Mouse (Mus musculus) stomach, postnatal 0 days (tissue): Measurements from ENCODE around the gene Pccb. TPM values are rescaled to one million over a fixed set of nuclear protein-coding genes. Genes with fewer than 3 reads are reported as not detected.
A peak's percentile ranks its signal among the peaks of the same experiment; 100 is the strongest.

Experiments used
- ATAC-seq: fragments of 200-750 bp; cut with Nextera tagmentation; 2 replicates; pipeline ENCODE4 v1.8.0; 2017; ENCODE audit not compliant: low FRiP score, low TSS enrichment
- DNase-seq: peaks from one replicate; pipeline ENCODE4 v3.0.0-alpha.2; 2016; ENCODE audit warnings: low spot score
- H3K27ac ChIP-seq: fragments of 300-500 bp; sonication (generic); replicated peaks from 2 replicates; pipeline ENCODE4 v1.5.1; 2014; ENCODE audit warnings: mild to moderate bottlenecking, control low read depth
- H3K27me3 ChIP-seq: fragments of 300-500 bp; sonication (generic); 2 replicates; pipeline ENCODE4 v1.6.1; 2014; ENCODE audit warnings: low read length; ENCODE audit not compliant: control insufficient read depth, insufficient read depth
- H3K36me3 ChIP-seq: fragments of 300-500 bp; sonication (generic); 2 replicates; pipeline ENCODE4 v1.6.1; 2014; ENCODE audit warnings: low read length, mixed read lengths; ENCODE audit not compliant: control insufficient read depth, insufficient read depth
- H3K4me1 ChIP-seq: fragments of 300-500 bp; sonication (generic); replicated peaks from 2 replicates; pipeline ENCODE4 v1.6.1; 2014; ENCODE audit warnings: antibody characterized with exemption; ENCODE audit not compliant: control insufficient read depth, insufficient read depth
- H3K4me2 ChIP-seq: fragments of 300-500 bp; sonication (generic); replicated peaks from 2 replicates; pipeline ENCODE4 v1.6.1; 2014; ENCODE audit warnings: low read depth, mild to moderate bottlenecking, control low read depth, moderate library complexity
- H3K4me3 ChIP-seq: fragments of 300-500 bp; sonication (generic); 2 replicates; pipeline ENCODE4 v1.5.1; 2014; ENCODE audit warnings: low read depth, low read length, control low read depth
- H3K9ac ChIP-seq: fragments of 300-500 bp; sonication (generic); 2 replicates; pipeline ENCODE4 v1.6.1; 2014; ENCODE audit warnings: mild to moderate bottlenecking, low read length, control low read depth, mixed read lengths
- H3K9me3 ChIP-seq: fragments of 300-500 bp; sonication (generic); 2 replicates; pipeline ENCODE4 v1.6.1; 2016; ENCODE audit warnings: low read length; ENCODE audit not compliant: control insufficient read depth
- CTCF ChIP-seq: IDR thresholded peaks from 2 replicates; pipeline ENCODE4 v1.5.1; 2016; ENCODE audit warnings: antibody characterized with exemption, low read depth, mild to moderate bottlenecking, moderate library complexity
- EP300 ChIP-seq: optimal IDR thresholded peaks from 2 replicates; pipeline ENCODE3; 2016; ENCODE audit warnings: antibody characterized with exemption
- WGBS: fragments of 180-500 bp; shearing (Covaris S2); extraction: QIAGEN DNeasy Blood & Tissue Kit; methylation state at CpG from one replicate; pipeline ENCODE4 v1.1.7; 2014; 5-methylcytosine and 5-hydroxymethylcytosine counted together
- polyA plus RNA-seq: library from polyadenylated mRNA; unstranded; fragments of >200 nt; fragmentation: Nextera tagmentation; extraction: Ambion mirVana; gene quantifications from 2 replicates; pipeline ENCODE4 v1.2.1, GENCODE M21; 2015

Pccb gene
- polyA plus RNA-seq = 28.7 and 29.9 TPM in 2 replicates

GRCm38 (mm10) chr9:101034448-101035098 is at the start of gene Pccb:
TSS of gene Pccb (minus strand) at chr9:101034898.
- Histone ChIP-seq H3K27me3 (no peaks in the 10 kb centered on the region), H3K27ac (peak within 1 kb of the TSS; percentile 97), H3K9me3 (no peaks in the 10 kb centered on the region), H3K36me3 (no peaks in the 10 kb centered on the region), H3K4me3 (peak within 1 kb of the TSS; percentile 55), H3K4me2 (peak within 1 kb of the TSS; percentile 70), H3K9ac (peak within 1 kb of the TSS; percentile 72), H3K4me1 (no peaks in the 10 kb centered on the region)
- DNase-seq (peak; percentile 95), ATAC-seq (peak; percentile 99)
- WGBS = under 1% methylated on average over 60 of the region's 61 CpGs
- TF ChIP-seq CTCF (peak; percentile 52), EP300 (peak; percentile 73)

GRCm38 (mm10) chr9:101083728-101084127 is 49.0 kb upstream of the Pccb start:
- no peak overlapping the region for H3K27ac ChIP-seq
- H3K36me3 ChIP-seq = no peaks in the 10 kb centered on the region
- ATAC-seq (no peak), DNase-seq (no peak)
- no peak for TF ChIP-seq CTCF
- TF ChIP-seq EP300 = no peak
- no peak overlapping the region for H3K9ac ChIP-seq
- H3K4me2 ChIP-seq = no peak overlapping the region
- H3K4me3 ChIP-seq = no peak overlapping the region
- WGBS = 83% methylated on average over 3 of the region's 3 CpGs
- H3K4me1 ChIP-seq = 0 out of 2 replicates have a peak, but pooled peaks cover 5% of the 10 kb centered on the region
- H3K27me3 ChIP-seq = no peaks in the 10 kb centered on the region
- no peaks in the 10 kb centered on the region for H3K9me3 ChIP-seq

GRCm38 (mm10) chr9:101080046-101080685 is 45.5 kb upstream of the Pccb start:
- H3K9ac ChIP-seq = no peak overlapping the region
- 38% methylated on average over 3 of the region's 3 CpGs for WGBS
- no peaks in the 10 kb centered on the region for H3K36me3 ChIP-seq
- DNase-seq (no peak), ATAC-seq (peak; percentile 43; the same call in 1 of the 2 replicates)
- no peaks in the 10 kb centered on the region for H3K9me3 ChIP-seq
- no peak for TF ChIP-seq EP300
- peak; percentile 43; the same call in 1 of the 2 replicates for TF ChIP-seq CTCF
- H3K4me3 ChIP-seq = no peak overlapping the region
- no peaks in the 10 kb centered on the region for H3K27me3 ChIP-seq
- H3K4me2 ChIP-seq = no peak overlapping the region
- H3K27ac ChIP-seq = no peak overlapping the region
- H3K4me1 ChIP-seq = 0 out of 2 replicates have a peak, but pooled peaks cover 5% of the 10 kb centered on the region

- DNase-seq (no peak), ATAC-seq (no peak)
- 0 out of 2 replicates have a peak, but pooled peaks cover 5% of the 10 kb centered on the region for H3K4me1 ChIP-seq
- no peaks in the 10 kb centered on the region for H3K27me3 ChIP-seq
- 61% methylated on average over 4 of the region's 4 CpGs for WGBS
- H3K9me3 ChIP-seq = no peaks in the 10 kb centered on the region
- no peak for TF ChIP-seq CTCF
- no peak for TF ChIP-seq EP300
- peak overlapping the region; percentile 10; the same call in 1 of the 2 replicates for H3K4me3 ChIP-seq
- no peaks in the 10 kb centered on the region for H3K36me3 ChIP-seq
- no peak overlapping the region for H3K9ac ChIP-seq
- H3K4me2 ChIP-seq = peak overlapping the region; percentile 42
- H3K27ac ChIP-seq = 0 out of 2 replicates have a peak overlapping the region, but pooled peaks have one; percentile 5
These were observed 43.9 kb upstream of the Pccb start for GRCm38 (mm10) chr9:101078579-101078978.

GRCm38 (mm10) chr9:101077486-101077885 is 42.8 kb upstream of the Pccb start:
- Histone ChIP-seq H3K4me2 (peak overlapping the region; percentile 70), H3K4me3 (peak overlapping the region; percentile 98), H3K27ac (no peak overlapping the region), H3K36me3 (no peaks in the 10 kb centered on the region), H3K9ac (peak overlapping the region; percentile 99; the same call in 1 of the 2 replicates), H3K27me3 (no peaks in the 10 kb centered on the region), H3K4me1 (0 out of 2 replicates have a peak, but pooled peaks cover 5% of the 10 kb centered on the region), H3K9me3 (no peaks in the 10 kb centered on the region)
- DNase-seq (no peak), ATAC-seq (no peak)
- no peak for TF ChIP-seq EP300
- no peak for TF ChIP-seq CTCF
